Mouse (Mus musculus): ENCODE results near the gene Unc13b.
A peak's percentile ranks its signal among the peaks of the same experiment; 100 is the strongest.

Unc13b gene

GRCm38 (mm10) chr4:43038567-43039495 lies 19.9 kb upstream of the Unc13b start:
- DNase-seq = peak; percentile 54

- no peak for DNase-seq
Observed at GRCm38 (mm10) chr4:43039609-43040008, 19.1 kb upstream of the Unc13b start.

GRCm38 (mm10) chr4:43040114-43040572 lies 18.6 kb upstream of the Unc13b start:
- peak; percentile 99 for DNase-seq

GRCm38 (mm10) chr4:43040881-43041547 lies 17.7 kb upstream of the Unc13b start:
- no peak for DNase-seq

- DNase-seq = peak; percentile 83
Observed at GRCm38 (mm10) chr4:43043644-43044357, 15.0 kb upstream of the Unc13b start.

- DNase-seq = peak; percentile 57
Observed at GRCm38 (mm10) chr4:43044673-43045072, 14.1 kb upstream of the Unc13b start.

GRCm38 (mm10) chr4:43045285-43045658 lies 13.5 kb upstream of the Unc13b start:
- peak; percentile 64 for DNase-seq

GRCm38 (mm10) chr4:43045659-43046302 lies 13.0 kb upstream of the Unc13b start, which contains the start of gene Fam214b:
Gene Fam214b (minus strand): TSS chr4:43046220.
- peak; percentile 100 for DNase-seq

GRCm38 (mm10) chr4:43046607-43047006 lies 12.1 kb upstream of the Unc13b start:
- DNase-seq = no peak

GRCm38 (mm10) chr4:43047231-43047630 lies 11.5 kb upstream of the Unc13b start:
- DNase-seq = peak; percentile 86

- peak; percentile 61 for DNase-seq
Observed at GRCm38 (mm10) chr4:43052627-43053026, 6.1 kb upstream of the Unc13b start.

- DNase-seq = no peak
Observed at GRCm38 (mm10) chr4:43057654-43058053, 1.1 kb upstream of the Unc13b start.

GRCm38 (mm10) chr4:43058392-43058752 lies 381 bp upstream of the Unc13b start:
- no peak for DNase-seq

GRCm38 (mm10) chr4:43059697-43060096 lies 944 bp downstream of the Unc13b start:
- DNase-seq = no peak

- DNase-seq = peak; percentile 46
Observed at GRCm38 (mm10) chr4:43060286-43060685, 1.5 kb downstream of the Unc13b start.

GRCm38 (mm10) chr4:43065471-43065870 lies 6.7 kb downstream of the Unc13b start:
- no peak for DNase-seq

GRCm38 (mm10) chr4:43074923-43075322 lies 16.2 kb downstream of the Unc13b start:
- no peak for DNase-seq

- DNase-seq = no peak
Observed at GRCm38 (mm10) chr4:43078071-43078718, 19.4 kb downstream of the Unc13b start.

- DNase-seq = no peak
Observed at GRCm38 (mm10) chr4:43082458-43082857, 23.7 kb downstream of the Unc13b start.

GRCm38 (mm10) chr4:43089950-43090349 lies 31.2 kb downstream of the Unc13b start:
- no peak for DNase-seq

- DNase-seq = no peak
Observed at GRCm38 (mm10) chr4:43091183-43091582, 32.4 kb downstream of the Unc13b start.

GRCm38 (mm10) chr4:43113491-43113890 lies 54.7 kb downstream of the Unc13b start:
- no peak for DNase-seq

Measured in kidney, postnatal 10 days (tissue).